Mouse (Mus musculus) cerebellum, postnatal 25 days (tissue): ENCODE measurements around the gene Tgfbr3.

Source experiments
- DNase-seq, 2 experiments: peaks; one replicate each; pipeline ENCODE4 v3.0.0; 2021; ENCODE audit warnings: mixed read lengths in 2 of 2

The Tgfbr3 gene

DNA sequence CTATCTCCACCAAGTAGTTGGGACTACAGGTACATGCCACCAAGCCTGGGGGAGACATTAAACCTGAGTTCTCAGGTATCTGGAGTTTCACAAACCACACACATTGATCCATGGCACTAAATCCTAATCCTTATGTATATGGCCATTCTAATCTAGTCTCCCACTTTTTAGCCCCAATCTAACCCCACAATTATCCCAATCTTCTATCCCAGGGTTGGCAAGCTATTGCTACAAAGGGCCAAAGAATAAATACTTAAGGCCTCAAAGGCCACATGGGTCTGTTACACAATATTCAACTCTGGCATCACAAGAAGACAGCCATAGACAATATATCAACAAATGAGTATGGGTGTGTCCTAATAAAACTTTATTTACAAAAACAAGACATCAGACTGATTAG is 85.1 kb downstream of the Tgfbr3 start:
- no peak for DNase-seq

DNA sequence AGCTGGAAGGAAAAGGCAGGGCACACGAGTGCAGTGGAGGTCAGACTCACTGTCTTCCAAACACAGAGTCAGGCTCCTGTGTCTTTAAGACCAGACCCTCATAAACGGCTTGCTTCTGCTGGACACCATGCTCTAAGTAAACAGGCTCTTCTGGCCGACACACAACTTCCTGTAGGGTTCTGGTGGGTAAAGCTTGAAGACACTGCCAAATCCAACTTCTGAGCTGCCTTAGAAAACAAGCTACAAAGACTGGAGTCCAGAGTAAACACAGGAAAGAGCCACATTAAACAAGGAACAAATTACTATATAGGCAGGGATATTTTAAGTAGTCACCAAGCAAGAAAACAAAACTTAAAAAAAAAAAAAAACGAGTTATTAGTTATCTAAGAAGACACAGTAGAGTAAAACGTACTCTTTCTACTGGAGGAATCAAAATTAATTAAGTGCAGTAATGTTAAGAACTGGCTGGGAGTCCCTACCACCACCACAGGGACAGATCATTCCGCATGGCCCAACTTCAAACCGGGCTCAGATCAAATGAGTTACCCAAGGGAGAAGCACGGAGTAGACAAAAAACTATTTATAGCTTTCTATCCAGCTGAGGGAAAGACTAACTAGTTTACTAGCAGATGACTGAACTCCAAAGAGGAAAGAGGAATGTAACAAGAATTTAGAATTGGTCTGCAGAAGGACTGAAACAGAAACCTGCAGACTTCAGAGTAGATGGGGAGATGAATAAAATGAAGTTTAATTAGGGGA is 86.4 kb downstream of the Tgfbr3 start:
- DNase-seq: no peak

DNA sequence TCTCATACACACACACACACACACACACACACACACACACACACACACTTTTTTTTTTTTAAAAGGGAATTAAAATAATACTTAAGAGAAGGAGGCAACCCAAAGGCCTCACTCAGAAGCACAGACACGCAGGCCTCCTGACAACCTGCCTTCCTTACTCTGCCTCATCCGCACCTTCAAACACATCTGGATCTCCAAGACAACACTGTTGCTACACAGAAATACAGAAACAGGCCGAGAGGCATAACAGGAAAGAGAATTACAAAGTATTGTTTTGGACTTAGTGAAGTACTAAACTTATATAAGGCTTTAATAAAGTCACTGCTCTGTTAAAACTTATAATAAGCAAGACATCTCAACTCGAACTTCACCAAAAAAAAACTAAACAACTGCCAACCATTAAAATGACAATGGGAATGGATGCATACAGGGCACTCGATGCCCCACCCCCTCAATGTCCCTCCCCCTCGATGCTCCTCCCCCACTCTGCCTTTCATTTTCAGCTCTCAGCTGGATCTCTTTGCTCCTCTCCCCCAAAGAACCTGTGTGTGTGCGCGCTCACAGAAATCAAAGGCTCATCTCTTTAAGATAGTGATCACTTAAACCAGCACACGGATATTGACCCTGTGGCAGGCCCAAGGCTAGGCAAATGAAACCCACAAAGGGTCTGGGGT is 87.8 kb downstream of the Tgfbr3 start:
- DNase-seq: no peak

DNA sequence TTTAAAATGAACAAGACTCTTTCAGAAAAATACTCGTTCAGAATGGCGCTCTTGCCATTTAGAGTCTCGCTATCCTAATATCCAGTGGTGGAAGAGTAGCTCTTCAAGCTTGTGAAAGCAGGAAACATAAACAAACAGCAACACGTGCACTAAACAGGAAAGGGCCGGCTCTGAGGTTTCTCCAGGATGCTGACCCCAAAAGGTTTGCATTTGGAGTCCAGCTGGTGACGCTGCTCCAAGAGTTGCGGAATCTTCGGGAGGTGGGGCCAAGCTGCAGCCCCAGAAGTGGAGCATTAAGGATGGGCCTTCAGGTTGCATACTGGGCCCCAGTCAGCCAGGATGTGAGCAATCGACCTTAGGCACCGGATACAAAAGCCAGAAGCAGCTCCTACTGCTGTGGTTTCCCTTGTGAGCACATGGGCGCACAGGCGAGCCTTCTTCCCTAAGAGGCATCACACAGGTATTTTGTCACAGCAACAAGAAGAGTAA is 88.5 kb downstream of the Tgfbr3 start:
- no peak for DNase-seq

DNA sequence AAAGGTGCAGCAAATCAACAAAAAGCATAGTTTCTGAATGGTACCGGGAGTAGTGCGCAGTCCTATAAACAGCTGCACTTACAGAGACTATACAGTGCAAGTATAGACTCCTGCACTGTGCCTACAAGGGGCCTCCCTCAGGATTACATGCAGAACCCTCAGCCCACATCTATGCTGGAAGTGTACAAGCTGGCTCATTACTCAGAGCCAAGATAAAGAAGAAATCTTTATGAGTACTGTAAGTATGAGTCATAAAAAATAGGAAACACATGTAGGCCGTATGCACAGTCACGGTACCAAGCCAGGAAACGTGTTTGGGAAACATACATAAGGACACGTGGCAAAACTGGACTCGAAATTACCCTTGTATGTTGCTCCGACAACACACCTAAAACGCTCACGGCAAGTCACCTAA is 89.2 kb downstream of the Tgfbr3 start:
- no peak for DNase-seq

DNA sequence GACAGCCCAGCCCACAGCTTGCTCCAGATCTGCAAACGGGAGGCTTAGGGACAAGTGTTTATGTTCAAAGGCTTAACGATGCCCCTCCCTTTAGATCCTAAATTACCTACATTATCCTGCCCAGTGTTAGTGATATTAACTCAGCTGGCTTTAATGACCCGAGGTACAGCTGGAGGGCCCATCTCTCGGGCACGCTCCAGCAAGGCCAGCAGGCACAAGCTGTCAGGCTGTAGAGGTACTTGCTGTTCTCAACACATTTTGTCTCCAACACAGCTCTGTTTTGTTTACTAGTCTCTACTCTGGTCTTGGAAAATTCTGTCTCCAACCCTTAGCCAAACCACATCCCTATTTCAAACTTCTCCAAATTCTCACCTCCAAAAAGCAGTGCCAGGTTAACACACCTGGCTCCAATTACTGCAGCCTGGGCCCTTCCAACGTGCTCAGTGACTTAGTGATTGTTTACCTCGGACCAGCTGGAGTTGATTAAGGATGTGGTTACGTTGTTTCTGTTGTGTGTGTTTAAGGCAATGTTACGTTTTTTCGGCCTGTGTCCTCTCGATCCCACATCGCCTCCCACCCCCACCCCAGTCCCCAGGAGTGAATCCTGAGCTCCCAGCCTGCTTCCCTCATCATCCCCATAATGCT is 93.6 kb downstream of the Tgfbr3 start:
- no peak for DNase-seq

DNA sequence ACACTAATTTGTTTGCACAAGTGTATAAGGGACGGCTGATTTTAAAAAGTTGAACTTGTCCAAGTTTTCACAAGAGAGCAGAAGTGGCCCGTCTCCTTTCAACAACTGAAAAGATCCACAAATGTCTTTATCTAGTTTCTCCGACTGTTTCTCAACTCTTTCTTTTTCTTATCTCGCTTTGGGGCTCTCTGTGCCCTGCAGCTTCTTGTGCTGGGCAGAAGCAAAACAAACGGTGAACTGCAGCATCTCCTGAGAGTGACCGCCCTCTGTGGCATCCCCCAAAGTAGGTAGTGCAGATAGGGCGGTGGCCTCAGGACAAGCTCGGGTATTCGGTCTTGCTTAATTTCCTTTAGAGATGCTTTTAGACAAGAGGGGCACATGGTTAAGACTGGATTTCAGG is 96.3 kb downstream of the Tgfbr3 start:
- no peak for DNase-seq

DNA sequence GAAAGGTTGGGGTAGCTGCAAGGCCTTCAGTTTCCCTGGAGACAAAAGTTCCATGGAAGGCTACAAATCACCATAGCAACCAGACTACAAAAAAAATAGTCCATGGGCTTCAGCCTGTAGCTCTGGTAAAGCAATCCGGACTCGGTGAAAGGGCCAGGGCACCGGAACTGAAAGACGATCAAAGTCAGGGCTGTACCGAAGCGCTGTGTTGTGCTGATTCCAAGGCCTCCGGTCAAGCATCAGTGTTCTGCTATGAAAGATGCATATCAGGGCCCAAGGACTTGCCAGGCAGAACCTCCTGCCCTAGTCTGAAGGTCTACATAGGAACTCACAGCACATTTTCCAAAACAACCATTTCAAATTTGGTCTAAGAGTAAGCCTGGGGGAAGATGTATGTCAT is 97.1 kb downstream of the Tgfbr3 start:
- no peak for DNase-seq

DNA sequence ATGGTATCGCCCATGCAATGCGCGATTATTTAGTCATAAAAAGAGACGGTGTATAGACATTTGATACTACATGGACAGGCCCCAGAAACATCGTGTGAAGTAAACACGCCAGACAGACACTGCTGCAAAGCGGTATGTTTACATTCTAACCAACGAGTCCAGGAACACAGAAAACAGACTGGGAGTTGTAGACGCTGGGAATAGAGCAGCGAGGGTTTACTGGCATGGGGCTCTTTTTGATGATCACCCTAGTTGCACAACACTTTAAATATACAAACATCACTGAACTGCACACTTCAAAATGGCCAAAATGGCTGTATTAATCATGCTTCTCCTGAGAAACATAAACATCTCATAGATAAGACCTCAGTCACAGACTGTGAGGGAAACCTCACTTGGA is 100.9 kb downstream of the Tgfbr3 start:
- no peak for DNase-seq

DNA sequence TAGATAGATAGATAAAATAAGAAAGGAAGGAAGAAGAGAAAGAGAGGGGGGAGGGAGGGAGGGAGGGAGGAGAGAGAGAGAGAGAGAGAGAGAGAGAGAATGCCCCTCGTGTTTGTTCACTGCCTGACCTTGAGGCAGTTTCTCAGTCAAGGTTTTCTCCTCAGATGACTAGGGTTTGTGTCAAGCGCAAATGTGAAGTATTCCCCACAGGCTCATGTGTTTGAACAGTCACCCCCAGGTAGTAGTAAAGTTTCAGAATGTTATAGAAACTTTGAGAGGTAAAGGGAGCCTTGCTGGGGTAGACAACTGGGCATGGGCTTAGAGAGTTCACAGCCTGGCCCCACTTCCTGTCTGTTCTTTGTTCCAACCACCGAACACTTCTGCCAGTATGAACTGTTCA is 103.2 kb downstream of the Tgfbr3 start:
- no peak for DNase-seq

DNA sequence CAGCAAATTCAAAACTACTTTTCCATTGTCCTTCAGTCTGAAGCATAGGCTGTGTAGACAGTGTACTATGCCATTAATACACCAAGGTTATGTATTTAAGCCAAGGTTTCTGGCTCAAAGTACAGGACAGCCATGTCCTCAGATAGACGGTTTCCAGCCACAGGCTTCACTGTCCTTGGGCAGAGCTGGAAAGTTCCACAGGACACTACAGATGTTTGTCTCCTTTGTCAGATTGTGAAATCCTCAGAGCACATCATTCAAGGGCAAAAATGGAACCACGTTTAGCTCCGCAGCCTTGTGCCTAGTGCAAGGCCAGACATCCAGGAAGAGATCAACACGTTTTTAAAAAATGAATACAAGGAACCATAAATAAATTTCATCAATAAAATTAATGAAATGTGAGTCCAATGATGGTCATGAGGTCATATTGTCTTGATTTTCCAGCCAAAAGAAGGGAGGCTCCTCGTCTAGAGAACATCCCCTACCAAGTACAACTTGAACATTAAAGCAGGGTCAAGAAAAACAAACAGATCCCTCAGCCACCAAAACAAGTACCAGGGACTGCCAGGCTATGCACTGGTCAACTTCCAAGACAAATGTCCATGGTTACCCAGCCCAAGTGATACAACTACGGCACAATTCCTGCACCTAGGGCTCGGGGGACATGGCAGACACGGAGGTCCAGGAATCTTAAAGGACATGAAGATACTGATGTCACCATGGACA is 105.1 kb downstream of the Tgfbr3 start:
- no peak for DNase-seq

DNA sequence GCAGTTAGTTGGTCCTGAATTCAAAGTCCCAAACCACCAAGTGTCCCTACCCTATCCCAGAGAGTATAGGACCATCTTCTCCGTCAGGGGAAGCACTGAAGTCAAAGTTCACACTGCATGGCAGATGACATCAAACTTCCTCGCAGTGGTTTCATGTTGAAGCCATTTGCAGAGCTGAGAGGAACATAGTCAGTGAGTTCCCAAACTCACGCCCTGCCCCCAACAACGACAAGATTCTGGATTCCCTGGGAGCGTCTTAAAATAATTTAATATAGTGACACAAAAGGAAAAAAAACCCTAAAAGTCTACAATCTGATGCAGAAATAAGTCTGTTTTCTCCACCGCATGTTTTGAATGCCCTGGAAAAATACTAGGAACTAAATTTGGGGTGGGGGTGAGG is 105.9 kb downstream of the Tgfbr3 start:
- DNase-seq: no peak

DNA sequence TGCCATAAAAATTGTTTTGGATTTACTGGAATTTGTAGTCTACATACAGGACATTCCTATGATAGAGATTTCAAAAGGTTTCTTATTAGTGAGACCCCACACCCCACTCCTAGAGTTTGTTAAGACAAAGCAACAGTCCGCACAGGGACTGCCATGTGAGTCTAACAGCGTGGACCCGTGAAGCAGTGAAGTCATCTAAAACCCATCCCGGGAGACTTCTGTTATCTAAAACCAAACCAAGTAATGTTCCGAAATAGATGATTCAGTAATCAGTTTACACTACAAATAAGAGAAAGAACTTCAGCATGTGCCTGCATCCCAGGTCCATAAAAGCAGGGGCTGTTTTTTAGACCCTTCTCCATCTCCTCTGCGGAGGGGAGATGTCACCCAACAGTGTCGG is 106.7 kb downstream of the Tgfbr3 start:
- DNase-seq: no peak

DNA sequence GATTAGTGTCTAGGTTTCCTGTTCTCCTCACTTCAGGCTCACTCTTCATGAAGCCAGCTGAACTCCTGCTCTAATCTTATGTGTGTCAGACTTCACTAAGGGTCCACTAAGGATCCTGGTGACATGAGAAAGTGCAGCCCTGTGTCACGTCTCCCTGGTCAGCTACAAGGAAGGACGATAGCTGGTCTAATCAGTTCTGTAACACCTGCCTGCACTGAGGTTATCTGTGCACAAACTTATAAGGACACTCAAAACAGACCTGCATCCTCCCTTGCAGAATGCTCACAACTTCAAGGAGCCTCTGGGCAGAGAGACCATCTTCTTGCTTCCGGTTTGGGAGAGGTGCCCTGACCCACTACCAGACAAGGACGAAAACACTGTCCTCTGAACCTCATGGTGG is 107.6 kb downstream of the Tgfbr3 start:
- DNase-seq: no peak

DNA sequence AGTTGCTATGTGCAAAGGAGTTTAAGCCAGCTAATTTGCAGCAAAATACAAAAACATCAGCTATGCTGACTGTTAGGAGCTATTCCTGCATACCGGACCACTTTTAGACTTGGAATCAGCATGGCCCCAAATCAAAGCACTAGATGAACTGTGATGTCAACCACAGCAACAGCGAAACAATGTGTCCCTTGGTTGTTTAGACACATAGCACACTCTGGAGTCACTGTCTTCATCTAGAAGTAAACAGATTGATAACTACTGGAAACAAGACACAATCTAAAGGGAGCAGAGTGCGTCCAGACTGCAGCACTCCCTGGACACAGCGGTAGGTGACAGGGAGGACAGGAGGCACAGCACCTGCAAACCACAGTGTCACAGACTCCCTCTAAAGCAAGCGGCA is 110.2 kb downstream of the Tgfbr3 start:
- DNase-seq: no peak

DNA sequence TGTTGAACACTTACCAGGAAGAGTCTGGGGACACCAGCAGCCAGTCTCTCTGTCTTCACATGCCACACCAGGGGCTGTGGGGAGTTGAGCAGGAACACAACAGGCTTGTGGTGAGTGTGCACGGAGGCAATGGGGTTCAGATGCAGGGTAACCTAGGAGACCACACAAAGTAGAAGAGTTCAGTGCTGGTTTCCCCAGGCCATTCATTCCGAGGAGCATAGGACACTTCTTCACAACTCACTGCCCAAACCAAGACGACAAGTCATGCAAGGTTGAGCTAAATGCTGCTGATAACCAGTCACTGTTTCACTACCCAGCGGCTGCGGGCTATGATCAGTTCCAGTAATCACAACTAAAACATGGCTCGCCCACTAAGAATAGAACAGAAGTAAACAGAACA is 111.6 kb downstream of the Tgfbr3 start:
- no peak for DNase-seq

DNA sequence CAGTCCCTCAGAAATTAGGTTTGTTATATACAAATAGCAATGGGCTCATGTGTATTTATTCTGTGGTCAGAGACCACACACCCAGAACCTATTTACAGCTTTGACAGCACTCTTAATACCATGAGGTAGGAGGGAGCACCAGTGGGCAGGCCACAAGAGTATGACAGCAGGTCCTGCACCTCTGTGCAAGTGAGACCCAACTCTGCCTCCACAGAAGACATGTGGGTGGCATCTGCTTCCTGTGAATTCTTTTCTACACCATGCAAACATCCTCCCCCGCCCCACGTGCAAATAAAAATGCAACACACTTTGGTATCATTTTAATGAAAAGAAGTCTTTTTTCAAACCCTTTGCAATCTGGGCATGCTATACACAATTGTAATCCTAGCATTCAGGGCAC is 112.2 kb downstream of the Tgfbr3 start:
- DNase-seq: no peak

DNA sequence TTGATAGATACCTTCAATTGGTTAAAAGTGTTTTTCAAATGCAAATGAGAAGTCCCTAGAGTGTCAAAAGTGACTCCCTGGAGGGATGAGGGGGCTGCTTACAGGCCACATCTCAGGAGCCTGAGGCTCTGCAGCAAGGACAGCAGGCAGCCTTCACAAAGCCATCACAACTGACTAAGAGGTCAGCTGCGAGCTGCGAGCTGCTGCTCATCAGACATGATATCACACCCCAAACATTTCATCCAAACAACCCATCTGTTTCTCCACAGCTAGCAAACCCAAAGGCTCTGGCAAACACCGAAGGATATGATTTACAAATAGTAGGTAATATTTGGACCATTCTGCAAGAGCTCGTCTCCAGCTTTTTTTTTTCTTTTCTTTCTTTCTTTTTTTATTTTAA is 112.6 kb downstream of the Tgfbr3 start:
- no peak for DNase-seq

DNA sequence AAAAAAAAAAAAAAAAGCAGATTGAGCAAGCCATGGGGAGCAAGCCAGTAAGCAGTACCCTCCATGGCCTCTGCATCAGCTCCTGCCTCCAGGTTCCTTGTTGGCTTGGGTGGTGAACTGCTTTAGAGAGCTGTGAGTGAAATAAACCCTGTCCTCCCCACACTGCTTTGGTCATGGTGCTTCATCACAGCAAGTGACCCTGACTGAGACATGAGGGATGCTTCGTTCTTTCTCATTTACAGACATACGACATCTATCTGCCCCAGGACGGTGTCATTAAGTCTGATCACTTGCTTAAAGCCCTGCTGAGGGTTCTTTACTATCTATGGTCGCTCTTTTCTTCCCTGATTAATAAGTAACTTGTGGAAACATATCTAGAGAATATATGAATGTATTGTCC is 113.2 kb downstream of the Tgfbr3 start:
- no peak for DNase-seq

DNA sequence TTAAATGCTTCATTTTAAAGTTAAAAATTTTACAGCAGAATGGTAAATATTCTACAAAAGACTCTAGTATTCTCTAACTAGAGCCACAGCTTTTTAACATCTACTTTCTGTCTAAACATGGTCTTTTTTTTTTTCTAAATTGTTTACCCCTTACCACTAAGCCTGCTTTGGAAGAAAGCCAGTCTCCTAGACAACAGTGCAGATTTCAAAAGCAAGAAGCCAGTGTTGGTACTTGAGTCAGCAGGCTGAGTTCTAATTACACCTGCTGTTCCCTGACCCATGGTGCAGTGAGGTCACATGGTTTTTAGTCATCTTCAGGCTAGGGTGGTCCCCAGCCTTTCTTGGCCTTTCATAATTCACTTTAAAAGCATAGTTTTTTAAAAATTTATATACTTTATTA is 115.2 kb downstream of the Tgfbr3 start:
- no peak for DNase-seq

DNA sequence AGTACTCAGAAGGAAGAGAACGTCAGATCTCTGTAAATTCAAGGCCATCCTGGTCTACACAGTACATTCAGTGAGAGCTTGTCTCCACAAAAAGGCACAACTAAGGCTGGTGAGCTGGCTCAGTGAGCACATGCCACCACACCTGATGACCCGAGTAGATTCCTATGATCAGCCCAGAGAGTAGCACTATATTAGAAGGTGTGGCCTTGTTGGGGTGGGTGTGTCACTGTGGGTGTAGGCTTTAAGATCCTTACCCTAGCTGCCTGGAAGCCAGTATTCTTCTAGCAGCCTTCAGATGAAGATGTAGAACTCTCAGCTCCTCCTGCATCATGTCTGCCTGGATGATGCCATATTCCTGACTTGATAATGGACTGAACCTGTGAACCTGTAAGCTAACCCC is 115.9 kb downstream of the Tgfbr3 start:
- no peak for DNase-seq

DNA sequence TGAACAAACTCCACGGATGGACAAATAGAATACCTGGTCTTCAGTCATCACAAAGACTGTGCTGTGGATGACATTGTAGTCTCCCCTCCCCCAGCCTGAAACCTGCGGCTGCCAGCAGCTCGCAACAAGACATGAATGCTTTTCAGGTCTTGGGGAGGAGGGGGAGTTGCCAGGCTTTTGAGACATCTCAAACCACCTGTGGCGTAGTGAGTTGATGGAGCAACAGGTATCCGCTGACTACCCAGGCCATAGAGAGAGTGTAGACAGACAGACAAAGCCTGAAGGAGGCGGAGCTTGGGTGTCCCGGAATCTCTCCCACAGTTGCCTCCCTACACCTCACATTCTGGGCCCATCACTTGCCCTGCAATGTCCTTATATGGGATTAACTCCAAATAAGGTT is 117.6 kb downstream of the Tgfbr3 start:
- no peak for DNase-seq

DNA sequence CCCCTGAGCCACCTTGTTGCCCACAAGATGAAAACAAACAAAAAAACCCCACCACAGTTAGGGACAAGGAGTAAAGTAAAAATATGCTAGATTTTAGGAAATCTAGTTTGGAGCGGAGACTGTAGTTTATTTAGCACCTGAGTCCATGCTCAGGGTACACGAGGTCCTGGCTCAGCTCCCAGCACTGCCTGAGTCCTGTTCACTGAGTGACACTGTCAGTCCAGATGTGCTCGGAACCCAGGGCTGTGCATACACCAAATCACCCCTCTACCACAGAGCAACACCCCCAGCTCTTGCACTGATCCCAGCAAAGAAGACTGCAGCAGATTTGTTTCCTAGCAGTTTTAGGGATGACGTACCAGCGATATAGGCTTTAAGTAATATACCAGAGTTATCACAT is 119.6 kb downstream of the Tgfbr3 start:
- DNase-seq: no peak
